Mouse (Mus musculus) myocyte (in vitro differentiated cells): ENCODE measurements around the gene Sdhd.

Experiments
- CEBPB ChIP-seq: IDR thresholded peaks from 2 replicates; pipeline ENCODE4 v1.6.1; 2011; ENCODE audit warnings: mild to moderate bottlenecking, moderate library complexity; ENCODE audit not compliant: poor library complexity, insufficient read depth, severe bottlenecking
- E2F4 ChIP-seq: IDR thresholded peaks from one replicate; pipeline ENCODE4 v1.6.1; 2011; ENCODE audit warnings: mild to moderate bottlenecking, control low read depth, moderate library complexity; ENCODE audit not compliant: insufficient read depth
- MAX ChIP-seq: IDR thresholded peaks from one replicate; pipeline ENCODE4 v1.6.1; 2011; ENCODE audit warnings: low read depth, mild to moderate bottlenecking, control low read depth
- MYOD1 ChIP-seq, 3 experiments: IDR thresholded peaks; one replicate each; pipeline ENCODE4 v1.6.1; 2011; ENCODE audit warnings: control low read depth in 2 of 3, low read depth in 2 of 3, mild to moderate bottlenecking in 2 of 3, moderate library complexity in 1 of 3; ENCODE audit not compliant: insufficient read length in 2 of 3, control insufficient read depth in 1 of 3
- MYOG ChIP-seq, 3 experiments: IDR thresholded peaks; one replicate each; pipeline ENCODE4 v1.6.1; 2011; ENCODE audit warnings: control low read depth in 2 of 3, low read depth in 2 of 3, mild to moderate bottlenecking in 2 of 3; ENCODE audit not compliant: insufficient read length in 2 of 3, control insufficient read depth in 1 of 3, insufficient read depth in 1 of 3
- POLR2A ChIP-seq: IDR thresholded peaks from one replicate; pipeline ENCODE4 v1.6.1; 2011; ENCODE audit warnings: low read depth, mild to moderate bottlenecking, control low read depth, moderate library complexity; ENCODE audit not compliant: insufficient read length
- POLR2AphosphoS2 ChIP-seq: IDR thresholded peaks from one replicate; pipeline ENCODE4 v1.6.1; 2011; ENCODE audit warnings: low read depth, control low read depth; ENCODE audit not compliant: insufficient read length
- REST ChIP-seq: IDR thresholded peaks from one replicate; pipeline ENCODE4 v1.6.1; 2011; ENCODE audit warnings: mild to moderate bottlenecking, control low read depth, moderate library complexity; ENCODE audit not compliant: insufficient read depth, insufficient read length
- SRF ChIP-seq: IDR thresholded peaks from one replicate; pipeline ENCODE4 v1.6.1; 2011; ENCODE audit warnings: low read depth; ENCODE audit not compliant: control insufficient read depth, insufficient read length
- TCF12 ChIP-seq: IDR thresholded peaks from one replicate; pipeline ENCODE4 v1.6.1; 2011; ENCODE audit warnings: mild to moderate bottlenecking, control low read depth; ENCODE audit not compliant: poor library complexity, insufficient read depth, severe bottlenecking
- TCF3 ChIP-seq: IDR thresholded peaks from one replicate; pipeline ENCODE4 v1.6.1; 2011; ENCODE audit warnings: low read depth, control low read depth; ENCODE audit not compliant: insufficient read length
- USF1 ChIP-seq: IDR thresholded peaks from one replicate; pipeline ENCODE4 v1.6.1; 2011; ENCODE audit warnings: low read depth, mild to moderate bottlenecking, control low read depth, moderate library complexity

GRCm38 (mm10) chr9:50590856-50591518 is 12.6 kb downstream of the Sdhd start:
- TF ChIP-seq TCF12, result no peak
- TF ChIP-seq POLR2A, result no peak
- no peak for TF ChIP-seq TCF3
- no peak for TF ChIP-seq REST
- TF ChIP-seq SRF, result no peak
- no peak for TF ChIP-seq MYOD1 (IDR thresholded peaks at IDR 0.05; ENCODE audit: control insufficient read depth in 1 of 3, insufficient read length in 2 of 3, low read depth in 2 of 3)
- TF ChIP-seq POLR2AphosphoS2, result no peak
- TF ChIP-seq CEBPB, result 0 out of 2 replicates have a peak, but pooled peaks have one; percentile 18
- TF ChIP-seq USF1, result no peak
- no peak for TF ChIP-seq E2F4
- no peak for TF ChIP-seq MAX
- TF ChIP-seq MYOG (IDR thresholded peaks at IDR 0.05; ENCODE audit: control insufficient read depth in 1 of 3, insufficient read depth in 1 of 3, insufficient read length in 2 of 3, low read depth in 2 of 3), result no peak
